Mouse (Mus musculus): ENCODE data around the gene Gm17364.

- TF ChIP-seq CTCF (IDR thresholded peaks at IDR 0.05; ENCODE audit: extremely low read depth, insufficient read depth, insufficient read length, insufficient replicate concordance) (no peak), POLR2A (IDR thresholded peaks at IDR 0.05; ENCODE audit: low read depth, low read length) (no peak)
Observed at GRCm38 (mm10) chr13:41244306-41244830, 29.4 kb downstream of the Gm17364 start.

All from spleen, adult 2 months (tissue).